Mouse (Mus musculus) embryonic facial prominence, embryonic 14.5 days (tissue): ENCODE results near the gene Ccdc185. TPM values are rescaled to one million over a fixed set of nuclear protein-coding genes. Genes with fewer than 3 reads are reported as not detected.

Experiments used
- ATAC-seq: fragments of 200-750 bp; cut with Nextera tagmentation; 2 replicates; pipeline ENCODE4 v1.8.0; 2017; ENCODE audit warnings: low read depth, moderate number of reproducible peaks, moderate TSS enrichment
- DNase-seq: peaks from one replicate; pipeline ENCODE4 v3.0.0-alpha.2; 2015; ENCODE audit warnings: low spot score
- H3K27ac ChIP-seq: fragments of 300-500 bp; sonication (generic); replicated peaks from 2 replicates; pipeline ENCODE4 v1.5.1; 2014; ENCODE audit warnings: low read depth, mild to moderate bottlenecking, low read length, moderate library complexity
- H3K27me3 ChIP-seq: fragments of 300-500 bp; sonication (generic); replicated peaks from 2 replicates; pipeline ENCODE4 v1.6.1; 2014; ENCODE audit warnings: low read length; ENCODE audit not compliant: control insufficient read depth, insufficient read depth
- H3K36me3 ChIP-seq: fragments of 300-500 bp; sonication (generic); 2 replicates; pipeline ENCODE4 v1.6.1; 2014; ENCODE audit warnings: low read length, mixed read lengths; ENCODE audit not compliant: control insufficient read depth, insufficient read depth
- H3K4me1 ChIP-seq: fragments of 300-500 bp; sonication (generic); 2 replicates; pipeline ENCODE4 v1.6.1; 2014; ENCODE audit warnings: antibody characterized with exemption, low read length; ENCODE audit not compliant: control insufficient read depth, insufficient read depth
- H3K4me2 ChIP-seq: fragments of 300-500 bp; sonication (generic); 2 replicates; pipeline ENCODE4 v1.6.1; 2014; ENCODE audit warnings: low read depth, mild to moderate bottlenecking, low read length, moderate library complexity, mixed read lengths
- H3K4me3 ChIP-seq: fragments of 300-500 bp; sonication (generic); 2 replicates; pipeline ENCODE4 v1.5.1; 2014; ENCODE audit warnings: low read depth, mild to moderate bottlenecking, low read length
- H3K9ac ChIP-seq: fragments of 300-500 bp; sonication (generic); 2 replicates; pipeline ENCODE4 v1.6.1; 2014; ENCODE audit warnings: low read depth, mild to moderate bottlenecking, low read length, moderate library complexity, mixed read lengths
- H3K9me3 ChIP-seq: fragments of 300-500 bp; sonication (generic); 2 replicates; pipeline ENCODE4 v1.6.1; 2016; ENCODE audit warnings: low read length; ENCODE audit not compliant: control insufficient read depth
- WGBS: fragments of 180-500 bp; shearing (Covaris S2); extraction: QIAGEN DNeasy Blood & Tissue Kit; methylation state at CpG from one replicate; pipeline ENCODE4 v1.1.7; 2014; 5-methylcytosine and 5-hydroxymethylcytosine counted together
- polyA plus RNA-seq: library from polyadenylated mRNA; unstranded; fragments of >200 nt; fragmentation: Nextera tagmentation; extraction: Ambion mirVana; gene quantifications from 2 replicates; pipeline ENCODE4 v1.2.1, GENCODE M21; 2014

Ccdc185 gene
- polyA plus RNA-seq, 1 experiment from 2014 or later, result not detected

DNA sequence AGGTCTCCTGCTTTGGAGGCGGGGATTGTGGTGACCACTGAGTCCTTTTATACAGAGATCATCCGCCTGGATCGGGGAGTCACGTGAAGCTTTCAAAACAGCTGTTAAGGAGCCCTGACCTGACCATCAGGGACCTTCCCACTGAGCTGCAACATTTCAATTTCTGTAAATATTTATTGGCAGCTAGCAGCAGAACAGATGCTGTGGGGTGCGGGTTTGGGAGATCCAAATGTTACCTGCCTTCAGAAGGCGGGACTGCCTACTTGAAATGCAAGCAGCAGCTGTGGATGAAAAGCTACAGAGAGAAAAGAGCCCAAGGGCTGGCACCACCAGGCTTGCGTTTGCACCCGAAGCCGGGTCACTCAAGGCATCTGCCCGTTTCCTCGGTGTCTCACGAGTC is 21.4 kb downstream of the Ccdc185 start:
- WGBS, result 44% methylated on average over 12 of the region's 12 CpGs
- ATAC-seq (no peak), DNase-seq (no peak)
- H3K4me1 ChIP-seq, result no peaks in the 10 kb centered on the region
- H3K27me3 ChIP-seq, result no peaks in the 10 kb centered on the region
- H3K36me3 ChIP-seq, result no peaks in the 10 kb centered on the region
- no peak overlapping the region for H3K27ac ChIP-seq
- no peak overlapping the region for H3K9ac ChIP-seq
- H3K9me3 ChIP-seq, result no peaks in the 10 kb centered on the region
- no peak overlapping the region for H3K4me2 ChIP-seq
- no peak overlapping the region for H3K4me3 ChIP-seq

- DNase-seq (peak; percentile 36), ATAC-seq (peak; percentile 65)
- no peaks in the 10 kb centered on the region for H3K9me3 ChIP-seq
- H3K27me3 ChIP-seq, result no peaks in the 10 kb centered on the region
- H3K4me2 ChIP-seq, result no peak overlapping the region
- no peaks in the 10 kb centered on the region for H3K36me3 ChIP-seq
- WGBS, result 72% methylated on average over 6 of the region's 6 CpGs
- no peaks in the 10 kb centered on the region for H3K4me1 ChIP-seq
- no peak overlapping the region for H3K27ac ChIP-seq
- H3K9ac ChIP-seq, result no peak overlapping the region
- no peak overlapping the region for H3K4me3 ChIP-seq
These were observed 34.6 kb downstream of the Ccdc185 start for GRCm38 (mm10) chr1:182714236-182714935.

DNA sequence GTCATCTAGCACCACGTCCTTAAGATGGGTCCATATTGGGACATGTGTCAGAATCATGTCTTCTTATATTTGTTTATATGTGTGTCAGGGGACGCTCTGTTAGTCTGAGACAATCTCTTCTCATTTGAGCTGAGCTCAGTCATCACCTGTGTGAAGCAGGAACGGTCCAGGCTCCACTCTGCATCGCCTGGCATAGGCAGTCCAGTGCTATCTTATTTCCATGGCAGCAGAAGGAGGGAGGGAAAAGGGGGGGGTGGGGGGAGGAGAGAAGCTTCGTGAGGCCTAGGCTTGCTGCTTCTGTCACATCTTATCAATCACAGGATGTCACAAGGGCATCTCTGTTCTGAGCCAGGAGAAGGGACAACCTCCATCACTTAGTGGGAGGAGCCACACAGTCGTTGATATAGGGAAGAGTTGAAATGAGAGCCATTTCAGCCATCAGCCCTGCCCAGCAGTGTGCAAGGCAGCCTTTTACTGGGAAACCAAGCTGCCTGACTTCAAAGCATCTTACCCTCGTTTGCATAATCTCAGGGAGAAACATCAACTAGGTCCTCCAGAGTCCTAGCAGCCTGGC is 37.5 kb downstream of the Ccdc185 start:
- H3K27ac ChIP-seq, result no peak overlapping the region
- H3K4me1 ChIP-seq, result no peaks in the 10 kb centered on the region
- 26% methylated on average over 7 of the region's 7 CpGs for WGBS
- H3K27me3 ChIP-seq, result no peaks in the 10 kb centered on the region
- no peak for DNase-seq
- H3K9me3 ChIP-seq, result 0 out of 2 replicates have a peak, but pooled peaks cover 4% of the 10 kb centered on the region
- no peak for ATAC-seq
- H3K4me3 ChIP-seq, result no peak overlapping the region
- H3K4me2 ChIP-seq, result no peak overlapping the region
- no peaks in the 10 kb centered on the region for H3K36me3 ChIP-seq
- H3K9ac ChIP-seq, result no peak overlapping the region

- WGBS, result 92% methylated on average over 4 of the region's 4 CpGs
- Histone ChIP-seq H3K4me2 (no peak overlapping the region), H3K4me3 (no peak overlapping the region), H3K4me1 (no peaks in the 10 kb centered on the region), H3K27me3 (no peaks in the 10 kb centered on the region), H3K36me3 (no peaks in the 10 kb centered on the region), H3K9ac (no peak overlapping the region), H3K9me3 (peaks cover 13% of the 10 kb centered on the region; the same call in 1 of the 2 replicates), H3K27ac (no peak overlapping the region)
- DNase-seq (no peak), ATAC-seq (no peak)
These were observed 41.5 kb downstream of the Ccdc185 start for GRCm38 (mm10) chr1:182707459-182707858.

DNA sequence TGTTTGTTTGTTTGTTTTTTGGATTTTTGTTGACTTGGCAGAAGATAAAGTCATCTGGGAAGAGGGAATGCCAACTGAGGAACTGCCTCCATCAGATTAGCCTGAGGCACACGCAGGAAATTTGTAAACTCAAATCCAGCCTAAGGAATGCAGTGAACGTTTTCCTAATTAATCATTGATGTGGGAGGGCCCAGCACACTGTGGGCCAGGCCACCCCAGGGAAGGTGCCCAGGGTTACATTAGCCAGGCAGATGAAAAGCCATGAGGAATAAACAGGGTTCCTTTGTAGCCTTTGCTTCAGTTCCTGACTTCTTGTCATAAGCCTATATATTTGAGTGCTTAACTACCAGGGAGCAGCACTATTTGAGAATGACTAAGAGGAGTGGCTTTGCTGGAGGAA is 44.1 kb downstream of the Ccdc185 start:
- Histone ChIP-seq H3K27ac (no peak overlapping the region), H3K9me3 (peaks cover 13% of the 10 kb centered on the region; the same call in 1 of the 2 replicates), H3K27me3 (no peaks in the 10 kb centered on the region), H3K9ac (no peak overlapping the region), H3K4me3 (no peak overlapping the region), H3K4me1 (no peaks in the 10 kb centered on the region), H3K4me2 (no peak overlapping the region), H3K36me3 (no peaks in the 10 kb centered on the region)
- no peak for ATAC-seq
- no peak for DNase-seq
- WGBS, result 31% methylated on average over 2 of the region's 2 CpGs

GRCm38 (mm10) chr1:182699392-182700347 is 49.3 kb downstream of the Ccdc185 start:
- no peaks in the 10 kb centered on the region for H3K27me3 ChIP-seq
- DNase-seq, result no peak
- 60% methylated on average over 9 of the region's 9 CpGs for WGBS
- H3K27ac ChIP-seq, result no peak overlapping the region
- no peaks in the 10 kb centered on the region for H3K9me3 ChIP-seq
- no peaks in the 10 kb centered on the region for H3K4me1 ChIP-seq
- no peak overlapping the region for H3K4me2 ChIP-seq
- ATAC-seq, result no peak
- no peaks in the 10 kb centered on the region for H3K36me3 ChIP-seq
- H3K9ac ChIP-seq, result no peak overlapping the region
- H3K4me3 ChIP-seq, result no peak overlapping the region

Other genes starting within 250 kb of the Ccdc185 start
- 115 and 117 TPM in 2 replicates for gene Capn2, start 231.6 kb downstream of the Ccdc185 start, polyA plus RNA-seq
- gene Capn8, start 184.2 kb downstream of the Ccdc185 start, polyA plus RNA-seq, result 0.07 and 0.16 TPM in 2 replicates
- 11.7 and 15.0 TPM in 2 replicates for gene Susd4, start 14.7 kb upstream of the Ccdc185 start, polyA plus RNA-seq
- gene Tlr5, start 205.6 kb upstream of the Ccdc185 start, polyA plus RNA-seq, result 2.4 TPM in 2 replicates